Mouse (Mus musculus) olfactory bulb, adult 2 months (tissue): ENCODE measurements around the gene Olfr539.

Experiments used
- CTCF ChIP-seq: fragments of 200-500 bp; IDR thresholded peaks from 2 replicates; pipeline ENCODE4 v1.5.1; 2012; ENCODE audit warnings: low read depth, mild to moderate bottlenecking, low read length, moderate library complexity; ENCODE audit not compliant: insufficient read depth
- POLR2A ChIP-seq: fragments of 200-500 bp; IDR thresholded peaks from 2 replicates; pipeline ENCODE4 v1.6.1; 2012; ENCODE audit warnings: mild to moderate bottlenecking, low read depth, low read length, moderate library complexity; ENCODE audit not compliant: insufficient read depth

GRCm38 (mm10) chr7:140706348-140706747, 46.6 kb downstream of the Olfr539 start:
- TF ChIP-seq CTCF (no peak), POLR2A (no peak)
